Mouse (Mus musculus): ENCODE results near the gene Man1c1.
A peak's percentile ranks its signal among the peaks of the same experiment; 100 is the strongest.

Man1c1 gene

DNA sequence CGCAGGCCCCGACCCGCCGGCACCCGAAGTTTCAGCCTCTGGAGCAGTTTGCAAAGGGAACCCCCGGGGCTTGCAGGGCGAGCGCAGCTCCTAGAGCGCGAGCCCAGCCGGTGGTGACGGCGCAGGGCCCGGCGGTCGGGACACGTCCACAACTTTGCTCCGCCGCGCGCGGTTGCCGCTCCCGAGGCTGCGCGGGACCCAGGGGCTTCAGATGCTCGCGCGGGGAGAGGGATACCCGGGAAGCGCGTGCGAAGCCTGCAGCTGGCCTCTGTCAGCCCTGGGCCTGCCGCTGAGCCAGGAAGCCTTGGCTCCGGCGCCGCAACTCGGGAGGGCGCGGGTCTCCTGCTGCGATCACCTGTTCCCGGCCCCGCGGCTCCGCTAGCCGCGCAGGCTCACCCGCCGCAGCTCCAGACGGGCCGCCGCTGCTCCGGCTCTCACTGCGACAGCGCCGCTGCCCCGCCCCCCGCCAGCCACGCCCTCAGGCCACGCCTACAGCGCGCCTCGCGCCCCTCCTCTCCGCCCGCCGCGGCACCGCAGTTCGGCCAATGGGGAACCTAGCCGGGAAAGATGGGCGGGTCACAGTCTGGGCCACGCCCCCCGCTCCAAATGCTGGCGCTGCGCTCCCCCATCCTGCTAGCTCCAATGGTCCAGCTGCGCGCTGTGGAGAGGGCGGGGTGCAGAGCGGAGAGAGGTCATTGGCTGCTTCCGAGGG lies at the start of gene Man1c1:
TSS of gene Man1c1 (minus strand) at position 456 of the 712 bp plus-strand sequence.
- DNase-seq (ENCODE audit: low spot score): peak; percentile 90

GRCm38 (mm10) chr4:134753516-134754261 lies 49.6 kb upstream of the Man1c1 start:
- DNase-seq (ENCODE audit: low spot score): no peak

- no peak for DNase-seq (ENCODE audit: low spot score)
Measured at GRCm38 (mm10) chr4:134752911-134753426, 48.9 kb upstream of the Man1c1 start.

DNA sequence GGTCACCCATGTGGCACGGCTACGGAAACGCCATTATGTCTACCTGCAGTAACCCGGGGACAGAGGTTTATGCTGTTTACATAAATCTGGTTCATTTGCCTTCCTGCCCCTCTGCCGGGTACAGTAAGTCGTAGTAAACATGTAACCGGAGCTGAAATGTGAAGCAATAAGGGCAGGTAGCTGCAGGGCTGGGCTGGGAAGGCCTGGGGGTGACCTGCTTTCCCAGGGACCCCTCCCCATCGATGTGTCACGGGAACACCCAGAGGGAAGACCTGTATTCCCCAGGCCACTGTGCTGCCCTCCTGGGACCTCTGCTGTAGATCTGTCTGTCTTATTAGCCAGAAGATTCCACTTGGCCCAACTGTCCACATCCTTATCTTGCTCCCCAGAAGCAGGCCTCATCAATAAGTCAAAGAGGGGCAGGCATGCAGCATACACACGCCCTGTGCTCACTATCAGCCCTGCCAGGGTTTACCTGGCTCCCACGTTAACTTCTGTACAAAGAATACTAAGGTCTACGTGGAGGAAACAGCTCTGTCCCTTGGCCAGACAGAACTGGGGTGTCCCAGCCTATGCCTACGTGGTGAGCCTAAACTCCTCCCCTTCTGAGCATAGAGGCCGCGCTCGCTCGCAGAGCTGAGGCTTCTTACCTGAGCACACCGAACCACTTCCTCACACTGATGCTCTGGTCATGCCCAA lies 47.7 kb upstream of the Man1c1 start:
- peak; percentile 71 for DNase-seq (ENCODE audit: low spot score)

DNA sequence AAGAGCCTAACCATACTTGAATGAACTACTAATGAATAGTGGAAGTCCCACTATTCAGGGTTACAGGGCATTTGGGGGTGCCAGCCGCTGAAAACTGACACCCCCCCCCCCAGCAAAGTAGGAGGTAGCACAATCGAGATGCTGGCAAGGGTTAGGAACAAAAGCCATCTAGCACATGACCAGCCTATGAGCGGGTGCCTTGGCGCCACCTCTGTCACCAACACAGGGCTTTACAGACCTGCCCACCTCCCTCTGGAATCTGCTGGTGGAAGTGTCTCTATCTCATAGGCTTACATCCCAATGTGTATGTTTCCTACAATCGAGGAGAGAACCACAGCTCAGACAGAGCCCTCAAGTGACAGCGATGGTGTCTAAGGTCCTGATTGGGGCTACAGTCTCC lies 46.7 kb upstream of the Man1c1 start:
- no peak for DNase-seq (ENCODE audit: low spot score)

DNA sequence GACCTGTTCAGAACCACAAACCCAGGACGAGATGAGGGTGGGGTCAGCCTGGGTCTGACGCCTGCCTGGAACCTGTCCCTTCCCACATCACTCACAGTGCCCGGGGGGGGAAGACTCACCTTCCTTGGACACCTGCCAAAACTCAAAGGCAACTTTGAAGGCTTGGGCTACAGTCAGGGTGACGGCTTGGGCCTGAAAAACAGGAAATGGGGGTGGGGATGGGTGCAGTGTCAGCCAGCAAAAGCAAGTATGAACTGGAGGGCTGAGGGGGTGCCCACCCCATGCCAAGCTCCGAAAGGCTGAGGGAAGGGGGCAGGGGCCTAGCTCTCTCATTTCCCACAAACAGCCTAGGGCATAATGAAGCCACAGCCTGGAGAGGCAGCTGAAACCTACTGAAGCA lies 46.2 kb upstream of the Man1c1 start:
- DNase-seq (ENCODE audit: low spot score): no peak

- peak; percentile 89 for DNase-seq (ENCODE audit: low spot score)
Measured at GRCm38 (mm10) chr4:134749301-134750030, 45.4 kb upstream of the Man1c1 start.

- DNase-seq (ENCODE audit: low spot score): no peak
Measured at GRCm38 (mm10) chr4:134745900-134746661, 42.0 kb upstream of the Man1c1 start.

DNA sequence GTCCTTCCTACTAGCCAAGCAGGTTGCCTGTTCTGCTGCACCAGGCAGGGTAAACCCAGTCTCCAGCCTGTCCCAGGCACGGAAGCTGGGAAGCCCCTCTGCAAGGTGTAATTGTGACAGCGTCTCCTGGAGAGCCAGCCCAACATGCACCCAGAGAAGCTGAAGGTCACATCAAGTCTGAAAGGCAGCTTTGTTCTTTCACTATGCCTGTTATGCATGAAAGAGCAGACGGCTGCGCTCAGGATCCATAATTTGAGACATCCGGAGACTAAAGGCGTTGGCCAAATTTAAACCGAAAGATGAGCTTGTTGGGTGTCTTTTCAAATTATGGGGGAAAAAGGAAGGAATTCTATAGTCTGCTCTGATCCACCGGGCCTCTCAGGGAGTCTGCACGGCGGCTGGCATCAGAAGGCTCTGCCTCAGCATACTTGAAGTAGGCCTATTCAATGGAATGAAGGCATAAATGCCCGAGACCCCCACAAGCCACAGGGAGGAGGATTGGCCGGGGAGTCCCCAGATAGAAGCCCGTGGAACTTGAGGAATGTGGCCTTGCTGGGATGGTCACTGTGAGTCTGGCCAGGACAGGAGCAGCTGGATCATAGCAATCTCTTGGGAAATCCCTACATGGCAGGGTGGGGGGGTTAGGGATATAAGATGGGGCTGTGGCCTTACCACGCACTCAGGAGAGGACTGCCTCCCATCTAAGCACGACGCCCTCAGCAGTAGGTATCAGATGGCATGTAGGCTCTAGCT lies 40.0 kb upstream of the Man1c1 start:
- no peak for DNase-seq (ENCODE audit: low spot score)

DNA sequence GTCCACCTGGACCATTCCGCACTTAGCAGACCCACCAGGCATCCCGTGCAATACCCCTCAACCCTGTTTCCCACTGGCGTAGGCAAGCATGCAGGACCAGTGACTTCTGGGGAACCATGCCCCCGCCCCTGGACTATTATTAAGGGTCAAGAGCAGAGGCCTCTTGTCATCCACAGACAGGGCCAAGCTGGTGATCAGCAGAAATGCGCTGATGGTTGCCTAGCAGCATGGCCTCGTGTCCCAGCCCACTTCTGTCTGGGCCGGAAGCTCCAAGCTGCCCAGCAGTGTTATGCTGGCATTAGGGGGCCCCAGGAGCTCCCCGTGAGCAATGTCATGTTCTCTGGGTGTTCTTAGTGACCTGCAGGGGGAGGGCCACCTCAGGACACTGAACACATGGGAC lies 37.9 kb upstream of the Man1c1 start:
- DNase-seq (ENCODE audit: low spot score): no peak

DNA sequence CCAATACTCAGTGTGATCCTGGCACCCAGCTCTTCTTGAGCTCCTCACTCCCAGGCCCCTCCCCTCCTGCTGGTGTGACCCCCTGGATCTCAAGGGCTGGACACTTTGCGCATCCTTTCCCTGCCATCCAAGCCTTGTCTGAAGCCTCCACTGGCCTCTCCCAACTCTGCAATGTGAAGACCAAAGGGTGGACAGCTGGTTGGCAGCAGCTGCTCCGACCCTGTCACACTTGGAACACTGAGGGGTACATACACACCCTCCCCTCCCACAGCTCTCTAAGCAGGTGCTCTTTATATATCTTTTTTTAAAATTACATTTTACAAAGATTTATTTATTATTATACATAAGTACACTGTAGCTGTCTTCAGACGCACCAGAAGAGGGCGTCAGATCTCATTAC lies 36.1 kb upstream of the Man1c1 start:
- DNase-seq (ENCODE audit: low spot score): no peak

- no peak for DNase-seq (ENCODE audit: low spot score)
Measured at GRCm38 (mm10) chr4:134739530-134739929, 35.4 kb upstream of the Man1c1 start.

DNA sequence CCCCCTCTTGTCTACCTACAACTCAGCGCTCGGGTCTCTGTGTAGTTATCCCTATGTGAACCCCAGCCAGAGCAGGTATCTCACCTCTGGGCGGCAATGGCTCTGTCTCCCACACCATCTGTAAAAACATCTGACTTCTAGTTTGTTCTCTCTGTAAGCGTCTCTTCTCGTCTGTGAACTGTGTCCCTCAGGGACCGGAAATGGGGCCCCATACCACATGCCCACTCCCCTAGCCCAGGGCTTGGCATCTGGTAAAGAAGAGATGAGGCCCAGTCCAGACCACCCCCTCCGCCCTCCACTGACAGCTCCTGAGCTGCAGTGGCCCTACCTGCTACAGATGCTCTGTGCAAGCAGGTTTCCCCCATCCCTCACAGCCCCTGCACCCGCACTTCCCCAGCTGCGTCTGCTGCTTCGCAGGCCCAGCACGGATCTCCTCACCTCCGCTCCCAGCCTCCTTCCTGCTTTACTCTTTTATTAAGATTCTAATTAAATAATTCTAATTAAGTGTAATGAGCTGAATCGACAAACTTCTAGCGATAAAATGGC lies 33.3 kb upstream of the Man1c1 start:
- no peak for DNase-seq (ENCODE audit: low spot score)

GRCm38 (mm10) chr4:134736147-134736546 lies 32.1 kb upstream of the Man1c1 start:
- no peak for DNase-seq (ENCODE audit: low spot score)

- DNase-seq (ENCODE audit: low spot score): no peak
Measured at GRCm38 (mm10) chr4:134734629-134735081, 30.6 kb upstream of the Man1c1 start.

DNA sequence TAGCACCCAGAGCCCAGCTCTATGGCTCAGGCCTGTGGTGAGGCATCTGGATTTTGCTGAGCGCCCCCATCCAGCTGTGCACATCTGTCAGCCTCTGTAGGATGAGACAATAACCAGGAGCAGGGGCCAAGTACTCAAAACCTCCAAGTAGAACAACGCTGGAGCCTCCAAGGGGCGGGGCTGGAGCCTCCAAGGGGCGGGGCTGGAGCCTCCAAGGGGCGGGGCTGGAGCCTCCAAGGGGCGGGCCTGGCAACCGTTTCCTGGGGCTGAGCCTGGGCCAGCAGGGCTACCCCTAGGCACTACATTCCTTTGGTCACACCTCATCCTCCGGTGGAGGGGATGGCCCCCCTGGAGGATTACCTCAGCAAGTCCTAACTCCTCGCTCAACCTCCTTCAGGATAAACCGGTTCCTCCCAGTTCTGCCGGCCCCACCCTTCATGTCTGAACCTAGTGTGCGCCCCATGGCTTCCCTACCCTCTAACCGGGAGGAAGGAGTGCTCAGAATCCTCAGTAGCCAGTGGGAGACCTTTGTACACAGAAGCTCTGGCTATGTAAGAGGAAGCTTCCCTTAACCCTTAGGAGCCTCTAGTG lies 30.0 kb upstream of the Man1c1 start:
- DNase-seq (ENCODE audit: low spot score): peak; percentile 56

GRCm38 (mm10) chr4:134733371-134733770 lies 29.3 kb upstream of the Man1c1 start:
- DNase-seq (ENCODE audit: low spot score): no peak

- no peak for DNase-seq (ENCODE audit: low spot score)
Measured at GRCm38 (mm10) chr4:134730106-134730505, 26.0 kb upstream of the Man1c1 start.

- no peak for DNase-seq (ENCODE audit: low spot score)
Measured at GRCm38 (mm10) chr4:134725735-134726345, 21.8 kb upstream of the Man1c1 start.

Measured in c-Kit-positive CD71-positive TER-119-positive erythroid progenitor cells, embryonic 14.5 days (primary cell).